Mouse (Mus musculus): Measurements from ENCODE around the gene St3gal5. TPM values are rescaled to one million over a fixed set of nuclear protein-coding genes. Genes with fewer than 3 reads are reported as not detected.

The St3gal5 gene
- polyA plus RNA-seq, 1 experiment from 2014 or later = 26.7 TPM

DNA sequence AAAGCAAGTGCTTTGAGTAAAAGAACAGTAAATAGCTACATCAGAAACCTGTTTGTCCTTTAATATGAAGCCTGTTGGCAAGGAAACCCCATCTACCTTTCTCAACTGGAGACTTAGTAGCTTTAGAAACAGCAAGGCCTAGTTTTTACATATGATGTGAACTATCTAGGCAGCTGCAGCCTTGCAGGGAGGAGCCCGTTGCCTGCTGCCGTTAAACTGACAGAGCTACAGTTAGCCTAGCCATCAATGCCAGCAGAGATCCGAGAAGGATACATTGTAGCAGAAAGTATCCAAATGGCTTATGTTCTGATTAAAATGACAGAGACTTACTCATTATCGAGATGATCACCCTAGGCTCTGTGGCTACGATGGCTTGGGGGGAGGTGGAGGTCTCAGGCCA, 25.1 kb downstream of the St3gal5 start:
- 87% methylated on average over 5 of the region's 5 CpGs for WGBS
- Histone ChIP-seq H3K4me1 (no peaks in the 10 kb centered on the region), H3K27me3 (ENCODE audit: low read depth, poor library complexity, severe bottlenecking) (no peaks in the 10 kb centered on the region), H3K36me3 (0 out of 2 replicates have a peak, but pooled peaks cover 2% of the 10 kb centered on the region), H3K4me3 (no peak overlapping the region), H3K9me3 (replicated peaks) (no peaks in the 10 kb centered on the region), H3K27ac (no peak overlapping the region)
- no peak for DNase-seq (ENCODE audit: low spot score)

DNA sequence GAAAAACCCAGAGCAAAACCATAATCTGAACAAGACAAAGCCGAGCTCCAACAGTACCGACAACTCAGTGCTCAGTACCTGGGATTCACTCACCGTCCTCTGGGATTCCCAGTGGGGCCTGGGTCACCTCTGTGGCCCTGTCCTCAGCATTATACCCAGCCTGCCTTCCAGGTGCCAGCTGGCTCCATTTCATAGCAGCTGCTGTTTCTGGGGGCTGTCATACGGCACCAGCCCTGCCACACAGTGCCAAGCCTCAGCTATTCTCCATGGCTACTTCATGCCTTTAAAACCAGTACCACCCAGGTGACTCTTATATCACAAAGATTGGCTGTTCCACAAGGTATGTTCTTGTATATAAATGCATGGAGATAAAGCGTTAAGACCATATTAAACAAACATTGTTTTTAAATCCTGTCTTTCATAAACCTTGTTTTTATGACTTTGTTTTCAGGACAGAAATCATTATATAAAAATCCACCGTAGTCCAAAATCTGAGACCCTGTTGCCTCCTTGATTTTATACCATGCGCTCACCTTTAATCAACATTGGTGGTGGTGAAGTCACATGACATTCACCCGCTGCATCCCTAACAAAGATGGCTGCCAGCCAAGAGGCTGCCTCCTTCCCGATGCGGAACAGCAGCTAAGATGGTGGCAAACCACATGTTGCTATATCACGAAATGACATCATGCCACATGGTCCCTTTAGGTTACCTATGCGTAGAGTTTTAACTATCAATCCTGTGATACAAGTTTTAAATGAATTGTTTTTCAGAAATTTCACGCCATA, 27.1 kb downstream of the St3gal5 start:
- no peak overlapping the region for H3K4me3 ChIP-seq
- WGBS = 95% methylated on average over 13 of the region's 13 CpGs
- H3K27me3 ChIP-seq (ENCODE audit: low read depth, poor library complexity, severe bottlenecking) = no peaks in the 10 kb centered on the region
- H3K9me3 ChIP-seq (replicated peaks) = no peaks in the 10 kb centered on the region
- H3K27ac ChIP-seq = no peak overlapping the region
- DNase-seq (ENCODE audit: low spot score) = no peak
- peaks cover 18% of the 10 kb centered on the region for H3K36me3 ChIP-seq
- 0 out of 2 replicates have a peak, but pooled peaks cover 5% of the 10 kb centered on the region for H3K4me1 ChIP-seq

DNA sequence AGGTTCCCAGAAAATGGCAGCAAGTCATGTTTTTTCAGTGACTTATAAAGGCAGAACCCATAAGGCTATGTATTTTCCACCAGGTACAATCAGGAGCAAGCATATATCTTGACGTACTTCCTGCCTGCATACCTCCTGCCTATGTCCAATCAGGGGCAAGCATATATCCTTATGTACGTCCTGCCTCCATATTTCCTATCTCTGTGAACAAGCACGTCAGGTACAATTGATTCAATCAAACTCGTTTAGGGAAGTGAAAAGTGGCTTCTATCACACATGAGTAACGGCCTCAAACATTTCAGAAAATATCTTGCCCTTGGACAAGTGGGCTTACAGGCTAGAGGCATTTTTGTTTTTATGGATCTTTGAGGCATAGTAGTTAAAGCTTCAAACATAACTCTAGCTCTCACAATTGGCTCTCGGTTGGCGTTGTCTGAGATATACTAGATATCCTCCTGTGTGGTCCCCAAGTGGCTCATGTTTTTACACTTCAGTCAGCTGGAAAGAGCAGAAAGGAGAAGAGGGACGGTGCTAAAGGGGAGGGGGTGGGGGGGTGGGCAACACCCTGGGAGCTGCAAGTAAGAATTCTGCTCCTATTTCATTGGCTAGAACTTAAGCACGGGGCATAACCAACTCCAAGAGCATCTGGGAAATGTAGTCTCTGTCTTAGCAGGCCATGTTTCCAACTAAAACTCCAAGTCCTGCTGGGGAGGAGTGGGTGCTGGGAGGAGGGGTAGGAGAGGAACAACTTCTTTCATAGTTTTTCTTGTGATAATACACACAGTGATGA, 28.9 kb downstream of the St3gal5 start:
- 82% methylated on average over 9 of the region's 9 CpGs for WGBS
- DNase-seq (ENCODE audit: low spot score) = no peak
- no peaks in the 10 kb centered on the region for H3K9me3 ChIP-seq (replicated peaks)
- H3K36me3 ChIP-seq = peaks cover 34% of the 10 kb centered on the region
- H3K4me1 ChIP-seq = 0 out of 2 replicates have a peak, but pooled peaks cover 5% of the 10 kb centered on the region
- H3K27me3 ChIP-seq (ENCODE audit: low read depth, poor library complexity, severe bottlenecking) = no peaks in the 10 kb centered on the region
- H3K27ac ChIP-seq = no peak overlapping the region
- no peak overlapping the region for H3K4me3 ChIP-seq

DNA sequence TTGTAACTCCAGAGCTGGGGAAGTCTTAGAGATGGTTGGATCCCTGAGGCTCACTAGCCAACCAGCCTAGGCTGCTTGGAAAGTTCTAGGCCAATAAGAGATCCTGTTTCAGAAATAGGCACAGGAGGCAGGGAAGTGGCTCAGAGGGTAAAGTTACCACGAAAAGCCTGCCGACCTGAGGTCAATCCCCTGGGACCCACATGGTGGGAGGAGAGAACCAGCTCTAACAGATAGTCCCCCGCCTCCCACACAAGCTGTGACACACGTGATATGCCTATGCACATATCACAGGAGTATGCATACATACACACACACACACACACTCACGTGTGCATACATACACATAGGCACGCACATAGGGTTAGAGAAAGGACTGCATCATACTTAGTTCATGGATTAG, 32.7 kb downstream of the St3gal5 start:
- Histone ChIP-seq H3K27ac (no peak overlapping the region), H3K9me3 (replicated peaks) (no peaks in the 10 kb centered on the region), H3K36me3 (peaks cover 63% of the 10 kb centered on the region), H3K4me3 (no peak overlapping the region), H3K4me1 (peaks cover 12% of the 10 kb centered on the region), H3K27me3 (ENCODE audit: low read depth, poor library complexity, severe bottlenecking) (no peaks in the 10 kb centered on the region)
- no peak for DNase-seq (ENCODE audit: low spot score)
- WGBS = 68% methylated on average over 6 of the region's 6 CpGs

DNA sequence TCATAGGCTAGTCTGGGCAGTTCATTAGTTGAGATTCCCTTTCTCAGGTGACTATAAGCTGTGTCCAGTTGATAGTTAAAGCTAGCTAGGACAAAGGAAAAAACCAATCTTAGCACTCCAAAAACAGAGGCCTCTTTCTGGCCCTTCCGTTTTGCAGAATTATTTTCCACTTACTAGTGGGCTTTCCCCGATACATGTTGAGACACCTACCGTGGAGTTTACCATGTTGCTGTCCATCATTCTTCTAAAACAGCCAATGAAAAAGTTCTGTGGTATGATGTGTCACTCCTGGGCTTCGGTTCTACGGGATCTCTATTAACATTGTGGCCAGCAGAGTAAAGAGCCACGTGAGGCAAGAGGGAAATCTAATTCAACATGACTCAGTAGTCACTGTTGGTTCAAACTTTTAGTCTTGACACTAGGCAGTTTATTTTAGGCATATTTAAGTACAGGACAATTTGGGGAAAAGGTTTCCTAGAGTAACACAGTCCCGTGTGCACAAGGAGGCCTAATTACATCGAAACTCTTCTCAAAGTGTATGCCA, 35.4 kb downstream of the St3gal5 start:
- no peaks in the 10 kb centered on the region for H3K27me3 ChIP-seq (ENCODE audit: low read depth, poor library complexity, severe bottlenecking)
- WGBS = 96% methylated on average over 8 of the region's 8 CpGs
- no peaks in the 10 kb centered on the region for H3K9me3 ChIP-seq (replicated peaks)
- H3K36me3 ChIP-seq = peaks cover 65% of the 10 kb centered on the region
- DNase-seq (ENCODE audit: low spot score) = no peak
- H3K4me3 ChIP-seq = no peak overlapping the region
- no peak overlapping the region for H3K27ac ChIP-seq
- peaks cover 29% of the 10 kb centered on the region for H3K4me1 ChIP-seq

DNA sequence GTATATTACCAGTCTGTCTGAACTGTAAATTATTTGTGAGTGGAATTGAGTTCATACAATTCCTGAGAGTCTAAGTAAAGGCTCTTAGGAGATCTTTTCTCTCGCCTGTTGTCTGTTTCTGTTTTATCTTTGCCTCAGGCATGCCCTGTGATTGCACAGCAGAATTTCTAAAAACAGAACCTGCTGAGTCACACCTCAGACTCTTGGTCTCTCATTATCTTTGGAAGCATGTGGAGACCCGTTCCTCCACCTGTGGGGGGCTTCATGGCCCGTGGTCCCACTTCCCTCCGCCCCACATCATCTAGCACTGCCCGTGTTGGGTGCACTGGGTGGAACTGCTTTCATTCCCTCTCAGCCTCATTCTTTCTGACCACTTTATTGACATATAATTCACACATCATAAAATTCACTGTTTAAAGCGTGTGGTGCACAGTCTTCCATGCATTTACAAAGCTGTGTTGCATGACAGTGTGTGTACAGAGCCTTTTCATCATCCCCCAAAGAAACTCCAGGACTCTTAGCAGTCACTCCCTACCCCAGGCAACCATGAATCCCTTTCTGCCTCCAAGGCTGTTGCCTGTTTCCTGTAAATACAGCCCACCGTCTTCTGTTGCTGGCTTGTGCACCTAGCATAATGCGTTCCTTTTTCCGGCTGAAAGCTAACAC, 37.6 kb downstream of the St3gal5 start:
- no peak for DNase-seq (ENCODE audit: low spot score)
- no peaks in the 10 kb centered on the region for H3K9me3 ChIP-seq (replicated peaks)
- H3K4me1 ChIP-seq = peaks cover 24% of the 10 kb centered on the region
- H3K4me3 ChIP-seq = no peak overlapping the region
- peaks cover 48% of the 10 kb centered on the region for H3K36me3 ChIP-seq
- WGBS = 77% methylated on average over 9 of the region's 9 CpGs
- no peaks in the 10 kb centered on the region for H3K27me3 ChIP-seq (ENCODE audit: low read depth, poor library complexity, severe bottlenecking)
- H3K27ac ChIP-seq = no peak overlapping the region

DNA sequence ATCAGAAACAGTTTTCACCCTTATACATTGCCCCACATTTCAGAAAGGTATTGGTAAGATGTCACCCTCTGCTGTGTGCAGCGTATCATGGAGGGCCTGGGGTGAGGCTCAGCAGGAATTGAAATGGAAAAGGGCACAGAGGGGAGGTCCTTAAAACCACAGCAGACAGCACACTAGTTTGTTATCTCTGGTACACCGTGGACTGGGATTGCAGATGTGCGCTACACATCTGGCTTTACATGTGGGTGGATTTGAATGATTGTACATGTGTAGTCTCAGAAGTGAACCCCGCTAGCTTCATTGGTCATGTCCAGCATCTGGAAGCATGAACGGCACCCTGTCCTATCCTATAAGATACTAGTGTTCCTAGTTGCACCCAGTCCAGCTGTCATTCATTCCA, 38.6 kb downstream of the St3gal5 start:
- no peak overlapping the region for H3K4me3 ChIP-seq
- no peaks in the 10 kb centered on the region for H3K27me3 ChIP-seq (ENCODE audit: low read depth, poor library complexity, severe bottlenecking)
- no peaks in the 10 kb centered on the region for H3K9me3 ChIP-seq (replicated peaks)
- DNase-seq (ENCODE audit: low spot score) = no peak
- H3K4me1 ChIP-seq = peaks cover 24% of the 10 kb centered on the region
- WGBS = 96% methylated on average over 5 of the region's 5 CpGs
- H3K27ac ChIP-seq = no peak overlapping the region
- peaks cover 38% of the 10 kb centered on the region for H3K36me3 ChIP-seq

DNA sequence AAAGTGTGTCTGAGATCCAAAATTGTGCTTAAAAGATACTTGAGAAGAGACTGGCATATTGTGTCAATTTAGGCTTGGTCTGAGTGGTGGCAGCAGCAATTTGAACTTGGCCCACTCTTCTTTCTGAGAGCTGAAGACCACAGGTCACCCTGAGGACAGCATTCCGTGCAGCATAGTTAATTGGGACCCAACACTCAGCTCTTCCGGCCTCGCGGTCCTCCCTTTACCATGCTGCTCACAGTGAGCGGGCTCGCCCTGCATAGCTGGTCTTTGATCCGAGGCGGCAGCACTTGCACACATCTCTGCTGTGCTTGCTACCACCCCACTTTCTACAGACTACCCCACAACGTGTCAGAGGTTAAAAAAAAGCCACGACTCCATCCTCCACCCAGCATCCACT, 39.2 kb downstream of the St3gal5 start:
- H3K4me1 ChIP-seq = peaks cover 24% of the 10 kb centered on the region
- no peak overlapping the region for H3K4me3 ChIP-seq
- no peaks in the 10 kb centered on the region for H3K27me3 ChIP-seq (ENCODE audit: low read depth, poor library complexity, severe bottlenecking)
- H3K9me3 ChIP-seq (replicated peaks) = no peaks in the 10 kb centered on the region
- H3K36me3 ChIP-seq = peaks cover 38% of the 10 kb centered on the region
- no peak overlapping the region for H3K27ac ChIP-seq
- WGBS = 80% methylated on average over 10 of the region's 10 CpGs
- DNase-seq (ENCODE audit: low spot score) = no peak

DNA sequence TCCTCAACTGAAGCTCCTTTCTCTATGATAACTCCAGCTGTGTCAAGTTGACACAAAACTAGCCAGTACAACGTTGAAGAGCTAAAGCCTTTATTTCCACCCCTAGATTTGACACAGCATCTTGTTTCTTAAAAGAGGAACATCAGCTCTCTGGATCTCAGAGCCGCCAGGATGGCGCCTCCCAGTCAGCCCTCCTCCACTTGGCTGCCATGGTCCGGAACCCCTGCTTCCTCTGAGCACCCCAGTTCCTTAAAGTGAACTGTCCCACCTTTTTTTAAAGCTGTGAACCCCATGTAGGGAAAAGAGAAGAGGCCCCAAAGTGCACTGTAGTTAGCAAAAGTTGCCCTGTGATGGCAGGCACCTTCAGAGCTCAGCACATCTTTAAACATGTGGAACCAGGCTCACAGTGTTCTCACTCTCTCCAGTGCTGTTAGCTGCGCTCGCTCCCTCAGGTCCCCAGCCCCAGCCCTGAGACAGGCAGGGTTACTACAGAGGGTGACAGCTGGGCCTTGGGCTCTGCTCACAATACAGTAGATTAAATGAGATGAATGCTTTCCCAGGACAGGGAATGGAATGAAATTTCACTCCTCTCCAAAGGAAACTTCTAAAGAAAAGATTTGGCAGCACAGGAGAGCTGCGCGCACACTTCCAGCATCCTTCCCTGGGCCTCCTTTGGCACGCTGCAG, 42.3 kb downstream of the St3gal5 start:
- no peak for DNase-seq (ENCODE audit: low spot score)
- no peaks in the 10 kb centered on the region for H3K27me3 ChIP-seq (ENCODE audit: low read depth, poor library complexity, severe bottlenecking)
- 94% methylated on average over 9 of the region's 9 CpGs for WGBS
- H3K27ac ChIP-seq = no peak overlapping the region
- H3K4me1 ChIP-seq = peaks cover 21% of the 10 kb centered on the region
- peaks cover 21% of the 10 kb centered on the region for H3K36me3 ChIP-seq
- H3K4me3 ChIP-seq = no peak overlapping the region
- no peaks in the 10 kb centered on the region for H3K9me3 ChIP-seq (replicated peaks)

DNA sequence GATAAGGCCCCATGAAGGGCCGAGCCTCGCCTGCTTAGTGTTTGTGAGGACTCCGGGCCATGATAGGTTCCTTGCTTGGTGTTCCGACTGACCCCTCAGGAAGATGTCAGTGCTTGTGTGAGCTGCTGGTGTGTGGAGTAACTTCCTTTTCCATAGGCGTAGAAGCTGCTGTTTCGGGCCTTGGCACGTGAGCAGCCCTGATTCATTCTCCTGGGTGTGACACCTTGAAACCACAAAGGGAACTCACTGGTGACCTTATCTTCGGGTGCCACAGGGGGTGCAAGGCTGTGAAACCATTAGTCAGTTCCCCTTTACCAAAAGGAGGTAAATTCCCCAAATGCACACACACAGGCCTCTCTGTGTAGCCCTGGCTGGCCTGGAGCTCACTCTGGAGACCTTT, 43.0 kb downstream of the St3gal5 start:
- no peak overlapping the region for H3K27ac ChIP-seq
- H3K9me3 ChIP-seq (replicated peaks) = no peaks in the 10 kb centered on the region
- H3K36me3 ChIP-seq = peaks cover 22% of the 10 kb centered on the region

DNA sequence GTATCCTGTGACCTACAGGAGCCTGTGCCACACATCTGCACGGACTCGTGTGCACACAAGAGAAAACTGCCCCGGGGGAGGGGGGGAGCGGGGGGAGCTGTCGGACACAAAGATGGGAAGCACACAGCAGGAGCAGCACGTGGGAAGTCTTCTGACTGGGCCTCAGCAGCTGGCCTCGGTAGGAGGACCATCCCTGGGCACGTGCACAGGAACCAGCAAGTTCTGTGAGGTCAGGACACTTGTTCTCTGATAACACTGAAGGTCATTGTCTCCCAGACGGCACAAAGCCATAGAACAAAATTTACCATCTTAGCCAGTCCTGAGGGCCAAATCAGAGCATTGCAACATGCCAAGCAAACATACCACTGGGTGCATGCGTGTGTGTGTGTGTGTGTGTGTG, 43.8 kb downstream of the St3gal5 start:
- H3K4me1 ChIP-seq = peaks cover 7% of the 10 kb centered on the region
- H3K9me3 ChIP-seq (replicated peaks) = no peaks in the 10 kb centered on the region
- no peak for DNase-seq (ENCODE audit: low spot score)
- WGBS = 80% methylated on average over 10 of the region's 10 CpGs
- H3K4me3 ChIP-seq = no peak overlapping the region
- H3K27me3 ChIP-seq (ENCODE audit: low read depth, poor library complexity, severe bottlenecking) = no peaks in the 10 kb centered on the region
- H3K36me3 ChIP-seq = peaks cover 19% of the 10 kb centered on the region
- no peak overlapping the region for H3K27ac ChIP-seq

More for the DNA sequence above, 43.0 kb downstream of the St3gal5 start:
- WGBS = 85% methylated on average over 8 of the region's 8 CpGs
- no peak overlapping the region for H3K4me3 ChIP-seq
- no peak for DNase-seq (ENCODE audit: low spot score)
- peaks cover 14% of the 10 kb centered on the region for H3K4me1 ChIP-seq
- no peaks in the 10 kb centered on the region for H3K27me3 ChIP-seq (ENCODE audit: low read depth, poor library complexity, severe bottlenecking)

DNA sequence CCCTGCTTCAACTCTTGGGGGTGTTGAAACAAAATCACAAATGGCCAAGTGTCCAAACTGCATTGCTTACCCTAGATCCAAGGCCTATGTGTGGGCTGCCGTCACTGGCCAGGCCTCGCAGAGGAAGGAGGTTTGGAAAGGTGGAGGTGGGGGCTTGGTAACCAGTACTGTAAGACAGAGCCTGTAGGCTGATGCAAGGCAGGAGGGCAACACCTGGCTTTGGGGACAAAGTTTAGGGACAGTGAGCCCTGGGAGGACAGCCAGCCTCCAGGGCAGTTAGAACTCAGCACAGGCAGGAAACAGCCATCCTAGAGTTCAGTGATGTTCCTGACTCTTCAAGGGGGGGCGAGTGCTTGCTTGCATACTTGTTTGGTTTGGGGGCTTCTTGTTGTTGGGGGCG, 45.2 kb downstream of the St3gal5 start:
- Histone ChIP-seq H3K27me3 (ENCODE audit: low read depth, poor library complexity, severe bottlenecking) (no peaks in the 10 kb centered on the region), H3K4me1 (no peaks in the 10 kb centered on the region), H3K4me3 (no peak overlapping the region), H3K9me3 (replicated peaks) (no peaks in the 10 kb centered on the region), H3K36me3 (peaks cover 28% of the 10 kb centered on the region), H3K27ac (no peak overlapping the region)
- WGBS = 93% methylated on average over 4 of the region's 4 CpGs
- DNase-seq (ENCODE audit: low spot score) = no peak

All from limb, embryonic 10.5 days (tissue).